Mouse (Mus musculus): ENCODE data around the gene Tbxa2r. TPM values are rescaled to one million over a fixed set of nuclear protein-coding genes. Genes with fewer than 3 reads are reported as not detected.

Tbxa2r gene
- total RNA-seq, 2 experiments from 2014 or later: 1.6 to 2.0 TPM

DNA sequence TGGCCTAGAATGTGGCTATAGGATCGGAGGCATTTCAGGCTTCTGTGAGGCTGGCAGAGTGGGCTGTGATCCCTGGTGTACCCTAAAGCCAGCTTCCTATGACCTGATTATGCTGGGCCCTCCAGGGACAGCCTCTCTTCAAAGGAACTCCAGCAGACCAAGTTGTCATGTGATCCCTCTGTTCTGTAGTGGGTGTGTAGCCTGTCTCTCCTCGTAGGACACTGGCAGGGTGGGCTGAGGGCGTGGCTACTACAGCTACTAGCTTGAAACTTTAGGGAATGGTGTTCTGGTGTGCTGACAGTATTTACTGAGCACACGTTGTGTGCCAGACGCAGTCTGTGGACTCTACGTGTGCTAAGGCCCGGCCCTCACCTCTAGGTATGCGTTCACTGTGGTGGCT lies 32.2 kb downstream of the Tbxa2r start:
- intact Hi-C loops (cut with DNase I): no loop called here
- DNase-seq: no peak

DNA sequence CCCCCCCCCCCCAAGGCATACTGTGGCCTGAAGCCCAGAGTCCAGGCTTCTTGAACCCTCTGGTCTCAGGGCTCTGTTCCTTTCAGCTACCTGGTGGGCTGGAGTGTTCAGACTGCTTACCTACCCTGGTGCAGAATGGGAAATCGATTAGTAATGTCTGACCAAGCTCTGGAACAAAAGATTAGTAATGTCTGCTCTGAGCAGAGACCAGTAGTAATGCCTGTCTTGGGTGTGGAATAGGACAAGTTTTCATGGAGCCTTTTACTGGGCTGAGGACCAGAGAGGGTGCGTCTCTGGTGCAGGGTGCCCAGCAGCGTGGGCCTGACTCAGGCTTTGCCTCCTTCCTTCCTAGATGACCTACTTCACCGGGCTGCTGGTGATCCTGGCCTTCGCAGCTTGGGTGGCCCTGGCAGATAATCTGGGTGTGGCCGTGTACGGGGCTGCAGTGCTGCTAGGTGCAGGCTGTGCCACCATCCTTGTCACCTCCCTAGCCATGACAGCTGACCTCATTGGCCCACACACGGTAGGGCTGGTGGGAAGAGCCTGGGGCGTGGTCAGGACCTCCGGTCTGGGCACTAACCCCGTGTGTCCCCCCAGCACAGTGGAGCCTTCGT lies 33.9 kb downstream of the Tbxa2r start:
- DNase-seq: no peak

DNA sequence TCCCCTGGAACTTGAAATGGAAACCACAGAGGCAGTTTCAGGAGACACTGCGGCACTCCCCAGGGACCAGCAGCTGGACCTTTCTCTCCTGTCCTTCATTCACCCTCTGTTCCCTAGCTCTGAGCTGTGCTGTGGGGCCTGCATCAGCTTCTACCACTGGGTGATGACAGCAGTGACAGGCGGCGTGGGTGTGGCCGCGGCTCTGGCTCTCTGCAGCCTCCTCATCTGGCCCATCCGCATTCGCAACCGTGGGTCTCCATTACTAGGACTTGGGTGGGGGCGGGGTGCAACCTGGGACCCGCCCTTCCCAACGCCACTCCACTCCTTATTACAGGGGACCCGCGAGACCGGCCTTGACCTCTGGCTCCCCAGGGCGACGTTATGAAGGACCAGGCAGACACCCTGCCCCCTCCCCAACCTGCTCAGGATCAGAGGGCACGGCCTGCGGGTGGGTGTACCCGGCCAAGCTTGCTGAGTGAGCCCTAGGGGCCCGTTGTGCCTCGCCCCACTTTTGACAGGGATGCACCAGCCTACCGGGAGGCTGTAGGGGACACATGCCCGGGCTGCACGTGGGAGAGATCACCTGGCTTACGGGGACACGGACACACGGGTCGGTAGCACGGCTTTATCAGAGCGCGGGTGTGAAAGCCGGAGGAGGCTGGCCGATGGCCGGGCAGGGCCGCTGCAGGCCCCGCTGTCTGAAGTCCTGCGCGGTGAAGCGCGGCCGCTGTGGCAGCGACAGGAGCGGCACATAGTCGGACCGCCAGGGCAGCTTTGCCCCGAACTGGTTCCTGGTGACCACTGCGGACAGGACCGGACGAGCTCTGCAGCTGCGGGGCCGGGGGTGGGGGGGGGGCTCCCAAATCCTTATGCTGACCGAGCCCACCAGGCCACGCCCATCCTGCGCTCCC lies 35.2 kb downstream of the Tbxa2r start:
- intact Hi-C loops (cut with DNase I): no loop called here

More for the DNA sequence above, 33.9 kb downstream of the Tbxa2r start:
- intact Hi-C loops (cut with DNase I): no loop called here

DNA sequence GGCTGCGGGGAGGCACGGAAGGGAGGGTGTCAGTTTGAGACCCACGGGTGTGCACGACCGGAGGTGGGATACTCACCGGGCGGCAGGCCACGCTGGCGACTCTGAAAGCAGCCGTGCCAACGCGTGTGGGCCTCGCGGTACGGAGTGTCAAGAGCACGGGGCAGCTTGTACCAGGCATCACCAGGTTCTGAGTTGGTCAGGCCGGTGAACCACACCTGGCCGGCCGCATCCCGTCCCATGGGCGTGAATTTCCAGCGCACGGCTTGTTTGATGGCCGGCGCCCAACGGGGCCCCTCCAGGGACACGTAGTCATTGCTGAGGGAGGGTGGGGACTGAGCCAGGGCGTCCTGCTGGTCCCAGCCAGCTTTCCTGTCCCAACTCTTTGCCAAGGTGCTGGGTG lies 36.1 kb downstream of the Tbxa2r start:
- intact Hi-C loops (cut with DNase I): no loop called here
- no peak for DNase-seq

More for the DNA sequence above, 35.2 kb downstream of the Tbxa2r start:
- no peak for DNase-seq

DNA sequence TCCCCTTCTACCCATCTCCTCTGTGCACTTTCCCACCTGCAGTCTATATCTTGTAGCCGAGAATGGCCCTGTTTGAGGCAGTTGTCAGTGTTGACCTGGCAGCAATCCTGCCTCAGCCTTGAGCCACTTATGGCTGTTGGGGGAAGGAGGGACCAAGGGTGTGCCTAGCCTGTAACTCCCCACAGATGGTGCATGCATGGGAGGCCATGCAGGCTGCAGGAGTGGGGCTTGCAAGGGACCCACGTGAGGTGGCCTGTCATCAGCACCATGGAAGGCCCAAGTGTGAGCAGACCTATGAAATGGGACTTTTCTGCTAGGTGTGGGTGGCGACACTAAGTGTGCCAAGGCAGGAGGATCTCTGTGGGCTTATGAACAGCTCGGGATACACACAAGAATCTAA lies 36.5 kb downstream of the Tbxa2r start:
- intact Hi-C loops (cut with DNase I): no loop called here
- no peak for DNase-seq

DNA sequence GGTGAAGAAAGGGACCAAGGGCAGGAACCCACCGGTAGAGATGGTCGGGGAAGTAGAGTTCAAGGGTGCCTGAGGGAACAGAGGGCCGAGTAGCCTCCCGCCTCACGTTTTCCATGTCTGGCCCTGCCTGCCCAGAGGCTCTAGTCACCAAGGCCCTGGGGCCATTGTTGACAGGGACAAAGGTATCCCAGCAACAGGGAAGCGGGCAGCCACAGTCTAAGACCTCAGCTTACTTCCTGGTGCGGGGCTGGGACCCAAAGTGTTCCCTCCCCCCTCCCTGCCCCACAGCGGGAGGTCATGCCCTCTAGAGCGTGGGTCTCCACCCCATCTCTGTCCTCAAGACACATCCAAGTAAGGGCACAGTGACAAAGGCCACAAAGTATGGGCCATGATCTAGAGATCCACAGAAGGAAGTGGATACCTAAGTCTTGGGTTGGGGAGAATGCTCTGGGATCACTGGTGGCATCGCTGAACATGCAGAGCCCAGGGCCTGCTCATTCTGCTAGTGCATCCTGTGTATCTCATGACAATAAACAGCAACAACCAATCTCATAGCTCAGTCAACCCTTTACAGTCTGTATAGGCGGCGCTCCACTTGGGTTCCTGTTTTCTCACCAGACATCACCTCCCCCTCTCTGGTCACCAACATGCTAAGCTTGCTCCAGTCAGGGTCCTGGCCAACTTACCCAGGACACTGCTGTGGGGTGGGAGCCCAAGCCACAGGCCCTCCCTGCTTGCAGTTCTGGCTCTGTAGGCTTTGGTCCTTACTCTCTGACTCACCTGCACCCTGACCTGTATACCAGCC lies 37.3 kb downstream of the Tbxa2r start, which contains the start of gene 4930404N11Rik:
4930404N11Rik (minus strand) TSS at position 145 of the 805 bp plus-strand sequence.
- intact Hi-C loops (cut with DNase I): no loop called here
- DNase-seq: no peak

DNA sequence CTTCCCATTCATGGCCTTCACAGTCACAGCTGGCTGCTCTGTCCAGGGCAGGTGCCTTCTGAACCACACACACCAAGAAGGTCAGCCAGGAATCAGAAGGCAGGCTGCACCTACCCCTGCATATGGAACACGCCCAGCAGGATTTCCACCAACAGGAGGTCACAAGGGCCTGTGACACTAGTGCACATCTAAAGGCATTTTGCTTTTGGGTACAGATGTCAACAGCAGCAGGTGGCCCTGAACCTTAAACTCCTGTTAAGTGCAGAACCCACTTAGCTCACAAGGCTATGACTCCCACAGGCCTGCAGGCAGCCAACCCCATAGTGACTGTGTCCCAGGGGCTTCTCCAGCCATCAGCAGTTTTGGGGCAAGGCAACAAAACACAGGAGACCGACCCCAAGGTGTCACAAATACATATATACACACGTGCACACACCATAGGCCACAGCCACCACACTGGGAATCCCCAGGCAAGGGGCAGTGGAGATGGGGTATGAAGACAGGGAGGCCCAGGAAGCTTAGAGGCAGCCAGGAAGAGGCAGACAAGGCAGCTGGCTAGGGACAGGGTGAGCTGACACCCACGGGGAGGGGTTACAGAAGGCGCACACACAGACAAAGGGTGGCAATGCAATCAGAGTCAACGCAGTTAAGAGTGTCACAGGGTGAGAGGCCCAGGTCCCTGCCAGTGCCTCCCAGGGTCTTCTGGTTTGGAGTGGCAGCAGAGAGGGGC lies 38.1 kb downstream of the Tbxa2r start:
- DNase-seq: no peak
- intact Hi-C loops (cut with DNase I): no loop called here

DNA sequence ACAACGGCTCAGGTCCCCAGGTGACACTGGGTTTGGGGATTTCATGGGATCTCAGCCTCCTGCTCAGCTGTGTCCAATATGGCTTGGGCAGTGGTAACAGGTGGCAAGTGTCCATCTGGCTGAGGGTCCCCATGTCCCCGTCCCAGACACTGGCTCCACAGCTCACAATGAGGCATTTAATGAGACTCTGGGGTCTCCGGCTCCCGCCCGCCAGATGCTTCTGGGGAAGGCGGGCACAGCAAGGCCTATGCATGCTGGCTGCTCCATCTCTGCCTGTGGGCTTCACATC lies 38.6 kb downstream of the Tbxa2r start:
- no peak for DNase-seq

DNA sequence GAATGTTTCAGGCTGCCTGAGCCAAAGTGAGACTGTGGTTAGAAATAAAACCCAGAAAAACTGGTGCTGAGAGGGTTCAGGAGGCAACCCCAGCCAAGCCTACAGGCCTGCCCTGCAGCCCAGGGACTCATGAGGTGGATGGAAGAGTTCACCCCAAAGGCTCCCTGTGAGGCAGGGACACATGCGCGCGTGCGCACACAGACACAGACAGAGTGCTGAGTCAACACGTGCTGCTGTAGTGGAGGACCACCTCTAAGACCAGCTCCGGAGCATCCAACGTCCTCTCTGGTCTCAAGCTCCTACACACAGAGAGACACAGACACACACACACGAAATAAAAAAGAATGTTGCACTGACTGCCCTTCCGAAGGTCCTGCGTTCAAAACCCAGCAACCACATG lies 46.8 kb downstream of the Tbxa2r start:
- no peak for DNase-seq
- intact Hi-C loops (cut with DNase I): no loop called here

More for the DNA sequence above, 38.6 kb downstream of the Tbxa2r start:
- intact Hi-C loops (cut with DNase I): no loop called here

DNA sequence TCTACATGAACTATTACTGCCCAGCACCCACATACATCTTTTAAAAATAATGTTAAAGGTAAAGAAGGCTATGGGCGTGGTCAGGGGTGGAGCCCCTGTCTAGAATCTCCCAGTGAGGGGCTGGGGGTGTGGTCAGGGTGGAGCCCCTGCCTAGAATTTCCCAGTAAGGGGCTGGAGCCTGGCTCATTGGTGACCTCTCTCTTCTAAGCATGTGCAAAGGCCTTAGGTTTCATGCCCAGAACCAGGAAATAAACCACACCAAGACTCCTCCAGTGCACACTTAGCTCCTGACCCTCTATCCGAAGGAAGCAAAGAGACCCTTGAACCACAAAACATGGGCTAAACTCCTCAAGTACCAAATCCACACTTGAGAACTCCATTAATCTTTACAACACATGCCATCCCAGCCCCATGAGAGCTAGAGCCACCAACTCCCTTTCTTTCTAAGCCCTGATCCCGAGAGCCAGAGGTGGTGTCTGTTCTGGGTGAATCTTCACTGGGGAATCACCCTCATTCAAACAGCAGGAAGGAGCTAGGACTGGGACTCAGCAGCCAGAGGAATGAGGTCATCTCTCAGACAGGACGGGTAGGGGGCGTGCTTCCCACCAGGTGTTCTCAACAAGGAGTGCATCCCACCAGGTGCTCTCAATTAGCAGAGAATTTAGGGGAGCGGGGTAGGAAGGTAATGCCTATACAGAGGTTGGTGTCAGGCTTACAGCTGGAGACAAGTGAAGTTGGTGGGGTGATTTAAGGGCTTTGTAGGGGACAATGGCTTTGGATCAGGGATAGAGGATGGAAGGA lies 48.2 kb downstream of the Tbxa2r start:
- intact Hi-C loops (cut with DNase I): no loop called here
- DNase-seq: no peak

DNA sequence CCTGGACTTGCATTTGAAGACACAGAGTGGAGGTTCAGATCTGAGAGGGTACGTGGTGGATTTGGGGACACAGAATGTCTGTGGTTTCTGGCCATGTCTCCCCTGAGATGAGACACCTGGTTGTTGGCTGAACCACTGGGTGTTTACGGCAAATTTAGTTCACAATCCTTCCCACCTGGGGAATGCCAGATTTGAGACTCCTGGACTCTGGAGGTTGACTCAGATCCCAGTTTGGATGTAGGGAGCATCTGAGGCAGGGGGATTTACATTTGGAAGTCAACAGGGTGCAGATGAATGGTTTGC lies 48.8 kb downstream of the Tbxa2r start:
- intact Hi-C loops (cut with DNase I): no loop called here

DNA sequence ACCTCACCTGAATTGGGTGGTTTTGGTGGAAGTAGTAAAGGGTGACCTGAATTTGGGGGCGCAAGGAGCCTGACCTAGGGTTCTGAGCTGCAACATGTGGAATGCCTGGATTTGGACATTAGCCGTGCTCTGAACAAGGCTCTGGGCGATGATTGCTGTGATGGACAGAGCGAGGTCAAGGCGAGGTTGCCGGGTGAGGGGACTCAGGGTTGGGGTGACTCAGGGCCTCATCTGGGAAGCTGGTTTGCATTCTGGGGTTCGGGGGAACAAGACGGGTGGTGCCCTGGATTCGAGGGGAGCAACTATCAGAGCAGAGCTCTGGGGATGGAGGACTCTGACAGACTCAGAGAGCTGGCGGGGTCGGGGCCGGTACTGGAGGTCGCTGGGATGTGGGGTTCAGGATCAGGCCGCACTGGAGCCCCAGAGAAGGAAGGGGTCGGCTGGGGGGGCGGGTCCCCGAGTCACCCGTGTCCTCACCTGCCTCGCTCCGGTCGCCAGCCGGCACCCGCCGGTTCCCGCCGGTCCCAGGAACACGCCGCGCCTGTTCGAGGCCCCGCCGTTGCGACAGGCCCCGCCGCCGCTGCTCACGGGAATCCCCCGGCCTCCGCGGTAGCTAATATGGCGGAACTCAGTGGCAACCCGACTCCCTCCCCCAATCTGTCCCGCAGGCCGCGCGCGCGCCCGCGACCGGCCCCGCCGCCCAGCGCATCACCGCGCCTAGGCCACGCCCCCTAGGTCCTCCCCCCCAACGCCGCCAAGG lies 49.4 kb downstream of the Tbxa2r start, which contains the start of gene Fzr1:
Fzr1 (minus strand) TSS at position 724 of the 760 bp plus-strand sequence.
- intact Hi-C loops (cut with DNase I): no loop called here
- no peak for DNase-seq

More for the DNA sequence above, 48.8 kb downstream of the Tbxa2r start:
- no peak for DNase-seq

DNA sequence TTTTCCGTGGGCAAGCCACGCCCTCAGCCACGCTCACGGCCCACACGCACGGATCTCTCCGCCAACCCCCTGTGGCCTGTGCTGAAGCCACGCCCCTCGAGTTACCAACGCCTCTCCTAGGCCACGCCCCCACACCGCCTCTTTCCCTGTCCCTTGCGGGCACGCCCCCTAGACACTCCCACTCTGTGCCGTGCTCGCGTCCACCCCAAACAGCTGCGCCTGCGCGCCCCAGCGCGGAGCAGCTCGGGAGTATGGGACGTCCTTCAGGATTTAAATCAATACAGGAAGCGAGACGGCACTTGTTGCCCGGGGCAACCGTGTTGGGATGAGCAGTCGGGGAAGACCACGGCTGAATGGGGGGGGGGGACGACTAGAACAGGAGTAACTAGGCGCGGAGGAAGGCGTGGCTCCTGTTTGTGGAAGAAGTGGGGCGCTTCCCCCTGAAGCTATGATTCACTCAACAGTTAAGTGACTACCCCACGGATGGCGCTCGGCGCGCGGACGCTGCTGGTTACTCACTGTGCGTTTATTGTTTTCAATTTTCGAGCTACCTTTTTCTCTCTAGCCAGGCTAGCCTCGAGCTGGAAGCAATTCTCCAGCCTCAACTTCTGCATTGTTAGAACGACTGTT lies 50.1 kb downstream of the Tbxa2r start:
- intact Hi-C loops (cut with DNase I): no loop called here
- DNase-seq: peak; percentile 100

DNA sequence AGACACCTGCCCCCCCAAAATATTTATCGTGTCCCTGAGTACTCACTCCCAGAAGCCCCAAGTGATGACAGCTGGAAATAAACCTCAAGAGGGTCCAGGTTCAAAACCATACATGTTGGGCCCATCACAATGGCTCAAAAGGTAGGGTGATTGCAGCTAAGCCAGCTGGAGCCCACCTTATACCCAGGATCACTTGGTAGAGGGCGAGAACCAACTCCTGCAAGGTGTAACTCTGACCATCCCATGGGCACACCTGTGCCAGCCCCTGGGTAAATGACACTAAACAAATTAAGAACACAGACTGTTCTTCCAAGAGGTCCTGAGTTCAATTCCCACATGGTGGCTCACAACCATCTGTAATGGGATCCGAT lies 50.6 kb downstream of the Tbxa2r start:
- intact Hi-C loops (cut with DNase I): no loop called here
- DNase-seq: no peak

DNA sequence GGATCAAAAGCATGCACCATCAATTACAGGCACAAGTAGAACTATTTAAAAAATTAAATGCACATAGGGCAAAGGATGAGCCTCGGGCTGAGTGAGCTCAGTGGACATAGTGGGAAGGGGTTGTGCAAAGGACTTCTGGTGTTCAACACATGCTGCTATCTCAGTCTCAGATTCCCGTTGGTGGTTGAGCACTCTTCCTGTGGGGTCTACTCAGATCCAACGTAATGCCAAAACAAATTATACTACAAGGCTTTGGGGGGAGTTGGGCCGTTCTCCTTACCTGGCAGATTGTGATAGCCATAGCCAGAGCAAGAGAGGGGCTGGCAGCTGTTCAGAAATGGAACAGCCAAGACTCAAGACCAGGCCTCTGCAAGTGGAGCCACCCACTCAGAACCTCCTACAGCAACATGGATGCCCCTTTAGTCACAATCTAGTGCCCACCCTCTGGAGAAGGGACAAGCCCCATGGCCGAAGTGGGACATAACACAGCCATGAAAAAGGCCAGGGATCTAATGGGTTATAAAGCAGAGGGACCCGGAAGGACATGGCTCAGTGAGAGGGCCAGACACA lies 51.4 kb downstream of the Tbxa2r start:
- intact Hi-C loops (cut with DNase I): no loop called here
- DNase-seq: no peak

DNA sequence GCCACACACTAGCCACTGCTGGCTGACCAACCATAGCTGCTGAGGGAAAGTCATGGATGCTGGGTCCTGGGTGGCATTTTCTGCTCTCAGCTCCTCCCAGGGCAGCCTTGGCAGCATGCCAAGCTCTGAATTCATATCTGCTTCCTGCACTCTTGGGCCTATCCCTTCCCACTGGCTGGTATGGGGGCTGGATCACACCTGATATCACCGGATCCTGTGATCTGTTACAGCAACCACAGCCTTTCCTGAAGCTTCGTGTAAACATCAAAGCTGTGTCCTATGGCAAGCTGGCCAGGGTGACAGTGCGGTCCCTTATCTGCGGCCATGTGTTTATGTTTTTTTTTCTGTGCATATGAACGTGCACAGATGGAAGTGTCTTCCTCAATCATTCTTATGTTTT lies 53.5 kb downstream of the Tbxa2r start:
- intact Hi-C loops (cut with DNase I): no loop called here
- no peak for DNase-seq

DNA sequence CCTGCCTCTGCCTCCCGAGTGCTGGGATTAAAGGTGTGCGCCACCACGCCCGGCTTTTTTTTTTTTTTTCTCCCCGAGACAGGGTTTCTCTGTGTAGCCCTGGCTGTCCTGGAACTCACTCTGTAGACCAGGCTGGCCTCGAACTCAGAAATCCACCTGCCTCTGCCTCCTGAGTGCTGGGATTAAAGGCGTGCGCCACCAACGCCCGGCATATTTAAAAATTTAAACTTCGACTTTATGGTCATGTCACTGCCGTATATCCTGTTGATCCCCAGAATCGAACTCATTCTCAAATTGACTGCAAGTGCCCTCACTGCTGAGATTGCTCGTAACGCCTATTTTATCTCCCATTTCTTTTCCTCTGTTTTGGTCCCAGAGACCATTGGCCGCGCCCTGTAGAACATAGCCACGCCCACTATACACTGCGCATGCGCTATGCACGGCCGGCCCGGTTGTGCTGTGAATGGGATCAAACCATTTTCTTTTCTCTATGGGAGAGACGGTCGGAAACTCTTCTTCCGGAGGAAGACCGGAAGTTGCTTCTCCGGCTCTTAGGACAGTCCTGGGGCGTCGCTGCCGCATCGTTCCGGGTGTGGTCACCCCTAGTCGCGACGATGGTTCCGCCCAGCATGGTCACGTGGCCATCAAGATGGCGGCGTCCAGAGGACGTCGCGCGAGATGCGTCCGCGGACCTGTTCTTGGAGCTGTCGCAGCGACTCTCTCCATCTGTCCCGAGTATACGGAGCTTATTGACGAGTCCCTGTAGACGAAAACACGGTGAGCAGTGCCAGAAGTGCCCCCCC lies 55.5 kb downstream of the Tbxa2r start, which contains the start of the genes Dohh and Gm48551:
Dohh (plus strand) TSS at position 627 of the 803 bp plus-strand sequence.
Gm48551 (plus strand) TSS at position 665 of the 803 bp plus-strand sequence.
- intact Hi-C loops (cut with DNase I): no loop called here
- DNase-seq: peak; percentile 100

DNA sequence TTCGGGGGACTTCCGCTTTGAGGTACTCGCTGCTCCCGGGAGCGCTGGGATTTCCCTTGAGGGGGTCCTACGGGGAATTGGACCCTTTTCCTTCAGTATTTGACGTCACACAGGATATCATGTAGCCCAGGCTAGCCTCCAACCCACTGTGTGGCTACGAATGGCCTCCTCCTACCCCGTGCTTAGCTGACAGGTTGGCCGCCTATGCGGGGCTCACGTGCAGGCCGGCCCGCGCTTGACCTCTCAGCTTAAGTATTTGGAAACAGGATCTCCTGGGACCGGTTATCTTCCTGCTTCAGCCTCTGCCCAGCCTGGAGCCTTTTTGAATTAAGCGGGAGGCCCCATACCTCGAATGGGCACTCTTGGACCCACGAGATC lies 56.1 kb downstream of the Tbxa2r start:
- no peak for DNase-seq
- intact Hi-C loops (cut with DNase I): no loop called here
